Comparison of ENCODE assay signal across 31 mouse cellular contexts in the genomic region with DNA sequence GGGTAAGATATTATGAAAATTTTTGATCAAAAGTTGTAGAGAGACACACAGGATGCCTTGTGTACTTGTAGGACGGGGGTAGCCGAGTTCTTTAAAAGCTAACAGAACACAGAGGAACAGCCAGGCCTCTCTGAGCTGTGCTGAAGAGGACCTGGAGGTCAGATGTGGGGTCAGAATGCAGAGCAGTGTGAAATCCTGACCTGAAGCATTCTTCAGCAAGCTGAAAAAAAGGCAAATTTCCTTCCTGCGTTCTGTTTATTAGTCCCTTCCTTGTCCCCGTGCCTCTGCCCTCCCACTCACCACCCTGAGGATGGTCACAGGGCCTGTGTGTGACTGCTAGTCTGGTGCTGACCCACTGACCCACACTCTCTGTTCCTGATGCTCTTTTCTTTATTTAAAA.
DNase-seq lines count a peak whose midpoint lies in the region; ATAC-seq and TF ChIP-seq lines count a peak whose summit lies in the region.
"Had no signal": no experiment of that assay in that cellular context is flagged by ENCODE, and none has a peak within 500 bp of the region (broad histone marks: within the 10 kb centered on the region; RNA-seq: fewer than 3 reads in every experiment).

No protein-coding gene starts in this region.

- H3K4me2 ChIP-seq in kidney, embryonic 15.5 days = no peak overlapping the region
- H3K4me2 ChIP-seq in liver, embryonic 14.5 days (ENCODE audit: low read depth) = peak overlapping the region; percentile 21; the same call in 1 of the 2 replicates
- H3K4me2 ChIP-seq: embryonic facial prominence, embryonic 12.5 days; hindbrain, embryonic 15.5 days; limb, embryonic 13.5 days; lung, embryonic 15.5 days; midbrain, embryonic 12.5 days; neural tube, embryonic 13.5 days had no signal

- 27% methylated on average over 4 of the region's 4 CpGs for WGBS in kidney, embryonic 15.5 days
- WGBS in liver, embryonic 14.5 days (ENCODE audit: insufficient replicate concordance) = 44% methylated on average over 4 of the region's 4 CpGs

- H3K4me1 ChIP-seq in kidney, embryonic 15.5 days = peaks cover 48% of the 10 kb centered on the region
- H3K4me1 ChIP-seq in G1E (ENCODE audit: insufficient read depth, low read depth, low read length) = peaks cover 90% of the 10 kb centered on the region
- H3K4me1 ChIP-seq in liver, embryonic 14.5 days (replicated peaks; ENCODE audit: control insufficient read depth in 2 of 2, insufficient read depth in 2 of 2, low read length in 1 of 2) = peaks cover 37 to 71% of the 10 kb centered on the region in 2 experiments
- H3K4me1 ChIP-seq: midbrain, embryonic 12.5 days had no signal

- peak overlapping the region; percentile 71 for H3K27ac ChIP-seq in kidney, embryonic 15.5 days
- peak overlapping the region; percentile 40 for H3K27ac ChIP-seq in liver, embryonic 14.5 days
- H3K27ac ChIP-seq: embryonic facial prominence, embryonic 12.5 days; gastrocnemius, adult 2 months; heart, adult 2 months; hindbrain, embryonic 10.5 days; hindbrain, embryonic 15.5 days; layer of hippocampus, adult 2 months; limb, embryonic 13.5 days; lung, embryonic 15.5 days; midbrain, embryonic 12.5 days; neural tube, embryonic 13.5 days had no signal

- 0 out of 2 replicates have a peak, but pooled peaks have one; percentile 16 for ATAC-seq in kidney, embryonic 15.5 days (replicated peaks; ENCODE audit: low FRiP score)
- no peak for ATAC-seq in G1E (ENCODE audit: extremely low read depth, insufficient number of reproducible peaks, low FRiP score, poor library complexity, severe bottlenecking)
- ATAC-seq in liver, embryonic 14.5 days (ENCODE audit: insufficient read depth) = no peak
- ATAC-seq: forebrain, embryonic 16.5 days; inflammation-experienced regulatory T-cells, adult 6 months; Patski had no signal

- H3K9me3 ChIP-seq in kidney, embryonic 15.5 days (replicated peaks) = no peaks in the 10 kb centered on the region
- H3K9me3 ChIP-seq in G1E (replicated peaks) = no peaks in the 10 kb centered on the region
- H3K9me3 ChIP-seq in liver, embryonic 14.5 days (ENCODE audit: control insufficient read depth, low read length) = no peaks in the 10 kb centered on the region
- H3K9me3 ChIP-seq: embryonic facial prominence, embryonic 12.5 days; hindbrain, embryonic 10.5 days; hindbrain, embryonic 15.5 days; limb, embryonic 13.5 days; lung, embryonic 15.5 days; midbrain, embryonic 12.5 days; neural tube, embryonic 13.5 days had no signal

- TF ChIP-seq CTCF in G1E (IDR thresholded peaks at IDR 0.05; ENCODE audit: low read depth, low read length) = no peak
- no peak for TF ChIP-seq CTCF in liver, embryonic 14.5 days (IDR thresholded peaks at IDR 0.05; ENCODE audit: low read depth)

- no peak for TF ChIP-seq EP300 in liver, embryonic 14.5 days (IDR thresholded peaks at IDR 0.05; ENCODE audit: low read depth)

- peak; percentile 55 for DNase-seq in embryo, embryonic 10 days (ENCODE audit: low spot score)
- DNase-seq in embryo, embryonic 11 days = no peak
- no peak for DNase-seq in kidney, adult 9 months
- no peak for DNase-seq in G1E (ENCODE audit: low spot score)
- no peak for DNase-seq in liver, embryonic 14.5 days (ENCODE audit: low read depth in 3 of 3, low spot score in 3 of 3)
- no peak for DNase-seq in layer of hippocampus, adult 9-11 months
- DNase-seq in heart, adult 18-20 months = no peak
- DNase-seq: adrenal gland, postnatal 25 days; cerebellum, adult 11-12 months; cerebellum, adult 9-11 months; gastrocnemius, adult 2 months; gastrocnemius, postnatal 36 days; heart, adult 2 months; heart, postnatal 14 days; kidney, adult 11 months; kidney, postnatal 14 days; right cerebral cortex, postnatal 4 days; thymus, postnatal 4 days had no signal

- no peaks in the 10 kb centered on the region for H3K36me3 ChIP-seq in kidney, embryonic 15.5 days
- peaks cover 5% of the 10 kb centered on the region for H3K36me3 ChIP-seq in G1E (replicated peaks)
- H3K36me3 ChIP-seq in liver, embryonic 14.5 days (replicated peaks; ENCODE audit: control insufficient read depth, insufficient read depth, low read depth) = no peaks in the 10 kb centered on the region
- H3K36me3 ChIP-seq: embryonic facial prominence, embryonic 12.5 days; hindbrain, embryonic 10.5 days; hindbrain, embryonic 15.5 days; limb, embryonic 13.5 days; lung, embryonic 15.5 days; midbrain, embryonic 12.5 days; neural tube, embryonic 13.5 days had no signal

- H3K9ac ChIP-seq in kidney, embryonic 15.5 days = no peak overlapping the region
- H3K9ac ChIP-seq in liver, embryonic 14.5 days (replicated peaks) = no peak overlapping the region
- H3K9ac ChIP-seq: embryonic facial prominence, embryonic 12.5 days; hindbrain, embryonic 15.5 days; limb, embryonic 13.5 days; lung, embryonic 15.5 days; midbrain, embryonic 12.5 days; neural tube, embryonic 13.5 days had no signal

- H3K4me3 ChIP-seq in kidney, embryonic 15.5 days (replicated peaks) = no peak overlapping the region
- peak overlapping the region; percentile 49; the same call in 1 of the 2 replicates for H3K4me3 ChIP-seq in G1E (ENCODE audit: low read depth, low read length)
- H3K4me3 ChIP-seq in liver, embryonic 14.5 days (ENCODE audit: insufficient read depth in 1 of 2, low read depth in 2 of 2, low read length in 2 of 2) = no peak overlapping the region
- H3K4me3 ChIP-seq: embryonic facial prominence, embryonic 12.5 days; gastrocnemius, adult 2 months; heart, adult 2 months; hindbrain, embryonic 10.5 days; hindbrain, embryonic 15.5 days; layer of hippocampus, adult 2 months; limb, embryonic 13.5 days; lung, embryonic 15.5 days; midbrain, embryonic 12.5 days; neural tube, embryonic 13.5 days had no signal

- H3K27me3 ChIP-seq in kidney, embryonic 15.5 days = no peaks in the 10 kb centered on the region
- H3K27me3 ChIP-seq in G1E (ENCODE audit: insufficient read depth, low read length) = no peaks in the 10 kb centered on the region
- H3K27me3 ChIP-seq in liver, embryonic 14.5 days (ENCODE audit: control insufficient read depth, insufficient read depth, low read length) = no peaks in the 10 kb centered on the region
- H3K27me3 ChIP-seq: CH12.LX; embryonic facial prominence, embryonic 12.5 days; hindbrain, embryonic 15.5 days; limb, embryonic 13.5 days; lung, embryonic 15.5 days; midbrain, embryonic 12.5 days; neural tube, embryonic 13.5 days; Patski had no signal
